Mouse (Mus musculus) NIH3T3 (cell line): ENCODE measurements around the gene Colgalt1.

Source experiments
- DNase-seq: peaks from one replicate; pipeline ENCODE4 v3.0.0-alpha.2; 2012; ENCODE audit warnings: low read depth

Gene Colgalt1

DNA sequence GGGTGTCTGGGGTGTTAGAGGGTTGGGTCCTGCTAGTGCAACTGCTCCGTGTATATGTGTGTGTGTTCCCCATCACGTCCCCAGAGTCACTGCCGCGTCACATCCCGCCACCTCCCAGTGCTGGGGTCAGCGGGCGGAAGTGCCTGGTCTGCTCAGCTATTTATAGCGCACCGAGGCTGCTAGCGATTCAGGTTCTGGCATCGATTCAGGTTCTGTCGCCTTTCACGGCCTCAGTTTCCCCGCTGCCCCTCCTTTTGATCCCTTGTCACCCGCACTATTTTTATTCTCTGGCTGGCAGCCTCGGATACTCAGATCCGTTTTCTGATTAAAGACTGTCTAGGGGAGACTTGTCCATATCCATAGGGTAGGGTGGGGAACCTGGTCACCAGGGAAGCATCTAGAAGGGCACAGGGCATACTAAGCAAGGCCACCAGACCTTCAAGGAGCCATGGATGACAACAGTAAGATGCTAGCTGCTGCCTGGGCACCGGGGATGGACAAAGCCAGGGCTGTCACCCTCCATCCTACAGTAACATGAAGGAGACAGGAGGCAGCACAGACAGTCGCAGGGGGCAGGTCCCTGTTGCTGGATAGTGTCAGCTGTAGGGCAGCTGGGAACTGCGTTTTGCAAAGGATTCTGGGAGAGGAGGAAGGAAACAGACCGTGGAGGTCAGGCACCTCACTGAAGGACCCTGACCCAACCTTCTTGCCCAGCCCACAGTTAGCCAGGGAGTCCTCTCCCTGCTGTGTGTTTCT, 57.6 kb downstream of the Colgalt1 start:
- DNase-seq = peak; percentile 53

DNA sequence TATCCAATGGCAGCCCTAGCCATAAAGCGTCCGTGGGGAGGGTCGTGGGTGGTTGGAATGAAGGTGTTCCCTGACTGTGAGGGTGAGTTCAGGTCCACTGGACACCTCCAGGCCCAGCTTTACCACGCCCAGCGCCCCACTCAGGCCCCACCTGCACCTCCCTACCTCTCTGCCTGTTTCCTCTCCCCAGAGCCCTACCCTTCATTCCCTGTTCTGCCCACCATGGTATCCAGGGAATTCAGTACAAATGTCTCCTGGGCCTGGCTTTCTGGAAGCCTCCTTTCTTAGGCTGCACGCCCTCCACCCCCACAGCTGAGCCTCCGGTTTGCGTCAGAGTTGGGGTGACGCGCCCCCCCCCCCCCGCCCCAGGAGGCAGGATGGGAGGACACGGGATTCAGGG, 59.4 kb downstream of the Colgalt1 start:
- DNase-seq = no peak

DNA sequence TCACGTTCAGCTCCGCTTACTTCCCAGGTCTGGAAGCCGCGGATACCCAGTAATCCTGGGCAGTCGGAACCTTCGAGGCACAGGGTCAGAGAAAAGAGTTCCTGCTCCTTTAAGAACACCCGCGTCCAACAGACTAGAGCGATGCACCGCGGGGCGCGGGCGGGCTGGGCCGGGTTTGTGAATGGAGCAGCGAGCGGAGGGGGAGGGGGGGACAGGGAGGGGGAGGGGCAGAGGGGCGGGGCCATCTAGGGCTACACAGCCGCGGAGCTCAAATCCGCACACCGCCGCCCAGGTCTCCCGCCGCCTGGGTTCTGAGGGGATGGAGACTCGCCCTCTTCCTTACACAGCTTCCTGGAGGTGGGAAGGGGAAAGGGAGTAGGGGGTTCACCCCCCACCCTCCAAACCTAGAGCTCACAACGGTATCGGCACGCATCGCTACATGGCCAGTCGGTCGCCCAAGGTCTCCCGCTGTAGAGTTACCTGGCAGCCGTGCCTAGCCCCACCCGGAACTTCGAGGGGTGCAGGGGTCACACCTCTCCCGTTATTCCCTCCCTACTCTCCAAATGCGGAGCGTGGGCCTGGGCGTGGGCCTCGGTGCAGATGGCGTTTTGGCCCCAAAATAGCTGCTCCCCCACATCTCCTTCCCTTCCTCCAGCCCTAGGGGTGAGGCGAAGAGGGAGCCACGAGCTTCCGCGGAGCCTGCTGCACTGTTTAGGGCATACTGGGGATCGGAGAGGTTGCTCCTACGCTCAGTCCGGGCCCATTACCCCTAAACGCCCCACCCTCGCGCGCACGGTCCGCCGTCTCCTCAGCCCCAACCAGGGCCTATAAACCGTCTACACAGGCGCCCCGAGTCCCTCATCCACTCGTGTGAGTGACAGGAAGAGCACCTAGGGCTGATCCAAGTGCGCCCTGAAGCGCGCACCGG, 60.1 kb downstream of the Colgalt1 start:
- DNase-seq = peak; percentile 95

DNA sequence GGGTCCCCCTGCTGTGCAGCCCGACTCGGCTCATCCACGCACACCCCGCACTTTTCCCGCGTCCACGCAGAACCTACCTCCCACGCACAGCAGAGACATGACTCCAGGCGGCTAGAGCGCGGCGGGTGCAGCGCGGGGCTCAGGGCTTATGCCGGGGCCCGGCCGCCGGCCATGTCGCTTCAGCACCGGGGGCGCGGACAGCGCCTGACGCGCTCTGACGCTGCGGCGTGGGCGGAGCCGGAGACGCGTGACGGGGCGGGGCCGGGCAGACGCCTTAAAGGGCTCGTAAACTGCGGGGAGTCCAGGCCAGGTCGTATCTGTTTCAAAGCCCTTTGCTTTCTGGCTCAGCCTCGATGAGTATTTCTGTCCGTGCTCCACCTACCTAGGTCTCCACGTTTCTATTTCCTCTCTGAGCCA, 60.8 kb downstream of the Colgalt1 start, which contains the start of gene Unc13a:
Gene Unc13a, minus strand, starts transcription at position 209 of the 417 bp plus-strand sequence.
- peak; percentile 96 for DNase-seq

DNA sequence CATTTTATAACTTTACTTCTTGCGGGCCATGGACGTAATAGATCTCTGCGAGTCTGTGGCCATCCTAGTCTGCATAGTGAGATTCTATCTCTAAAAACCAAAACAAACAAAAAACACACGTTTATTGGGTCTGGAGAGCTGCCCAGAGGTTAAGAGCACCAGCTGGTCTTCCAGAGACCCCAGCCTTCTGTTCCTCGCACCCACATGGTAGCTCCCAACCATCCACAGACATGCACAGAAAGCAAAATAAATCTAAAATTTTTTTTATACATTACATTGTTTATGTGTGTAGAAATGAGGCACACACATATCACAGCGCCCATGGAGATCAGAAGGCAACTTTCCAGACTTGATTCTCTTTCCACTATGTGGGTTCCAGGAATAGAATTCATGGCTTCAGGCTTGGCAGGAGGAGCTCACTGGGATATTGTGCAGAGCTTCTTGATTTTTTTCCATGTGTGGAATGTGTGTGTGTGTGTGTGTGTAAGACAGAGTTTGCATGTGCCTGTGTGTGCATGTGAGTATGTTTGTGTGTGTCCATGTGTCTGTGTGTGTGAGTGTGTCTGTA, 61.5 kb downstream of the Colgalt1 start:
- peak; percentile 74 for DNase-seq

GRCm38 (mm10) chr8:71674071-71674470, 63.3 kb downstream of the Colgalt1 start:
- DNase-seq = no peak
